In genomic region chr13:21714725-21715124, GRCm38 (mm10) we compare ENCODE assay signal across 1 mouse cellular context.
TF ChIP-seq lines count a peak whose summit lies in the region.

No protein-coding gene starts in this region.

TF ChIP-seq in MEL, 35 proteins besides CTCF, POLR2A, EP300 and RAD21:
- TF ChIP-seq TAL1 (IDR thresholded peaks at IDR 0.05; ENCODE audit: low read length) (no peak), CHD2 (IDR thresholded peaks at IDR 0.05; ENCODE audit: low read length) (no peak), TBP (IDR thresholded peaks at IDR 0.05; ENCODE audit: low read depth, low read length) (peak; percentile 70; the same call in 1 of the 2 replicates), ELF1 (IDR thresholded peaks at IDR 0.05; ENCODE audit: low read depth, low read length) (no peak), CHD1 (IDR thresholded peaks at IDR 0.05; ENCODE audit: low read depth, low read length) (no peak), KAT2A (conservative IDR thresholded peaks at IDR 0.05; ENCODE audit: low read depth, low read length) (no peak), POLR2AphosphoS5 (IDR thresholded peaks at IDR 0.05; ENCODE audit: borderline replicate concordance, low read depth, low read length) (no peak), NELFE (IDR thresholded peaks at IDR 0.05; ENCODE audit: low read depth, low read length) (no peak), MAX (IDR thresholded peaks at IDR 0.05; ENCODE audit: low read length) (no peak), ETS1 (IDR thresholded peaks at IDR 0.05; ENCODE audit: low read depth, low read length) (no peak), UBTF (IDR thresholded peaks at IDR 0.05; ENCODE audit: borderline replicate concordance, insufficient read depth, low read depth, low read length) (no peak), GATA1 (IDR thresholded peaks at IDR 0.05; ENCODE audit: low read depth, low read length) (0 out of 2 replicates have a peak, but pooled peaks have one; percentile 16), TCF12 (IDR thresholded peaks at IDR 0.05; ENCODE audit: low read depth, low read length) (no peak), BHLHE40 (IDR thresholded peaks at IDR 0.05; ENCODE audit: borderline replicate concordance, low read depth, low read length) (no peak), GABPA (IDR thresholded peaks at IDR 0.05; ENCODE audit: low read depth, low read length) (no peak), JUND (IDR thresholded peaks at IDR 0.05; ENCODE audit: low read depth, low read length) (no peak), MXI1 (IDR thresholded peaks at IDR 0.05; ENCODE audit: low read depth, low read length) (no peak), RCOR1 (IDR thresholded peaks at IDR 0.05; ENCODE audit: low read depth, low read length) (no peak)
